Mouse (Mus musculus) frontal cortex, postnatal 36 days (tissue): ENCODE measurements around the gene Eva1a.

ENCODE experiments used
- DNase-seq, 2 experiments: peaks; one replicate each; pipeline ENCODE4 v3.0.0; 2022; ENCODE audit warnings: low spot score in 2 of 2

Eva1a gene

GRCm38 (mm10) chr6:82127827-82128226 lies 87.0 kb downstream of the Eva1a start:
- DNase-seq = no peak

- DNase-seq = no peak
These were observed 88.9 kb downstream of the Eva1a start for GRCm38 (mm10) chr6:82129630-82130217.

GRCm38 (mm10) chr6:82132876-82133591 lies 92.2 kb downstream of the Eva1a start:
- no peak for DNase-seq

GRCm38 (mm10) chr6:82133592-82133978 lies 92.7 kb downstream of the Eva1a start:
- no peak for DNase-seq

GRCm38 (mm10) chr6:82135959-82136712 lies 95.3 kb downstream of the Eva1a start:
- no peak for DNase-seq
